Mouse (Mus musculus) heart, embryonic 10.5 days (tissue): ENCODE data around the gene Lix1l. TPM values are rescaled to one million over a fixed set of nuclear protein-coding genes. Genes with fewer than 3 reads are reported as not detected.
A peak's percentile ranks its signal among the peaks of the same experiment; 100 is the strongest.

Experiments
- DNase-seq: peaks from one replicate; pipeline ENCODE4 v3.0.0-alpha.2; 2017; ENCODE audit warnings: low spot score
- H3K27ac ChIP-seq: fragments of 300-500 bp; sonication (generic); 2 replicates; pipeline ENCODE4 v1.5.1; 2016; ENCODE audit warnings: mild to moderate bottlenecking
- H3K27me3 ChIP-seq: fragments of 300-500 bp; sonication (generic); 2 replicates; pipeline ENCODE4 v1.6.1; 2016; ENCODE audit warnings: mild to moderate bottlenecking; ENCODE audit not compliant: poor library complexity, insufficient read depth, severe bottlenecking
- H3K36me3 ChIP-seq: fragments of 300-500 bp; sonication (generic); 2 replicates; pipeline ENCODE4 v1.6.1; 2016; ENCODE audit warnings: mild to moderate bottlenecking, moderate library complexity
- H3K4me1 ChIP-seq: fragments of 300-500 bp; sonication (generic); 2 replicates; pipeline ENCODE4 v1.6.1; 2016; ENCODE audit warnings: mild to moderate bottlenecking
- H3K4me3 ChIP-seq: fragments of 300-500 bp; sonication (generic); 2 replicates; pipeline ENCODE4 v1.5.1; 2016; ENCODE audit warnings: mild to moderate bottlenecking, moderate library complexity
- H3K9me3 ChIP-seq: fragments of 300-500 bp; sonication (generic); 2 replicates; pipeline ENCODE4 v1.6.1; 2016; ENCODE audit warnings: mild to moderate bottlenecking, moderate library complexity
- WGBS: fragments of 180-500 bp; shearing (Covaris S2); methylation state at CpG from one replicate; pipeline ENCODE4 v1.1.7; 2016; 5-methylcytosine and 5-hydroxymethylcytosine counted together
- polyA plus RNA-seq: library from polyadenylated mRNA; unstranded; fragments of >200 nt; fragmentation: Nextera tagmentation; extraction: Ambion mirVana; gene quantifications from 2 replicates; pipeline ENCODE4 v1.2.1, GENCODE M21; 2016

Lix1l gene
- polyA plus RNA-seq: 4.7 and 4.8 TPM in 2 replicates

GRCm38 (mm10) chr3:96600639-96601250, at the start of gene Lix1l:
Lix1l (plus strand) TSS chr3:96601149.
- 1% methylated on average over 27 of the region's 27 CpGs for WGBS
- peak; percentile 98 for DNase-seq

DNA sequence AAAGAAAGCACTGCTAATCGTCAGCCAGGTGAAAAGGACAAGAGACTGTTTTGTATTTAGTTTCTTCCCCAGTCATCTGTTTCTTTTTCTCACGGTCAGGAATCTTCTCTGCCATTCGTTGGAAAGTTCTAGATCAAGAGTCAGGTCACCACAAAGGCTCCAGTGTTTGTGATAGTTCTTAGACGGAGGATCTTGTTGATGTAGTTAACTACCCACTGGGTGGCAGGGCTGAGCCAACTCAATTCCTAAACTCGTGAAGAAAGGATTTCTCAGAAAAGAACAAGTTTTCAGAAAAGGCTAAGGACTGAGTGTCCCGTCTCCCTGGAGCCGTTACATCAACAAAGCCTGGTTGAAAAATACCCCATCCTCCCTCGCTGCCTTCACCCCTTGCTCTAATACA, 49.7 kb upstream of the Lix1l start:
- no peak overlapping the region for H3K4me3 ChIP-seq
- no peak for DNase-seq
- no peaks in the 10 kb centered on the region for H3K9me3 ChIP-seq
- H3K36me3 ChIP-seq: no peaks in the 10 kb centered on the region
- peaks cover 30% of the 10 kb centered on the region for H3K4me1 ChIP-seq
- H3K27ac ChIP-seq: peak overlapping the region; percentile 57
- 18% methylated on average over 8 of the region's 8 CpGs for WGBS
- no peaks in the 10 kb centered on the region for H3K27me3 ChIP-seq

More at GRCm38 (mm10) chr3:96600639-96601250, at the start of gene Lix1l:
- Histone ChIP-seq H3K27ac (peak within 1 kb of the TSS; percentile 98), H3K4me3 (peak within 1 kb of the TSS; percentile 92), H3K36me3 (peaks cover 7% of the 10 kb centered on the region), H3K4me1 (peaks cover 52% of the 10 kb centered on the region), H3K9me3 (no peaks in the 10 kb centered on the region), H3K27me3 (peaks cover 17% of the 10 kb centered on the region)

DNA sequence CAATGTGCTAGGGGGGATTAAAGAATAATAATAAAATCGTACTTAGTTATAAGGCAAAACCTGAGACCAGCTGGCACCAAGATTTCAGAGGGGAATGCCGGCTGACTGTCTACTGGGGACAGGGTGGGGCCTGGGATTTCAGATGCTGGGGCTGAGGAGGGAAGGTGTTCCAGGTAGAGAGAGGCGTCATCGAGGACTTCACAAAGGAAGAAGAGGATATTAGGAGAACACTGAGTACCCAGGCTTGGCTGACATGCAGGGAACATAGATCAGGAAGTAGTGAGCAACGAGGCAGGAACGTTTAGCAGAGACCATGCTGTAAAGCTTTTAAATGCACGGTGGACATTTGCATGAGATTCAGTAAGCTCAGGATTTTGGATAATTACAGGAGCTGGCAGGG, 49.1 kb upstream of the Lix1l start:
- Histone ChIP-seq H3K27me3 (no peaks in the 10 kb centered on the region), H3K36me3 (no peaks in the 10 kb centered on the region), H3K4me1 (peaks cover 37% of the 10 kb centered on the region), H3K27ac (no peak overlapping the region), H3K9me3 (no peaks in the 10 kb centered on the region), H3K4me3 (no peak overlapping the region)
- WGBS: 68% methylated on average over 7 of the region's 7 CpGs
- DNase-seq: no peak

DNA sequence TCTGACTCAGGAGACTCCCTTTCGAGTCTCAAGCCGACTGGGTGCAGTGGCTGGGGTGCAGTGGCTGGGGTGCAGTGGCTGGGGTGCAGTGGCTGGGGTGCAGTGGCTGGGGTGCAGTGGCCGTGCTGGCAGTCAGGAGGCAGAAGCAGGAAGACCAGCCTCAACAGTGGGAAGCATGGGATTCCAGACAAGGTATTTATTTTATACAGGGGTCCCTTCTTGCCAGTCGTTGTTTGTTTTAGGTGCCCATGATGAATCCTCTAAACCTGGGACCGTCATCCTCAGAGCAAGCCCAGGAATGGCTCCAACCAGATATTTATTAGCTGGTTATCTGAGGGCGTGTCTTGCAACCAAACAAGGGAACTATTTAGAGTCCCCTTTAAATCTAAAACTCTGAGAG, 47.3 kb upstream of the Lix1l start:
- DNase-seq: no peak
- no peaks in the 10 kb centered on the region for H3K9me3 ChIP-seq
- H3K4me1 ChIP-seq: peaks cover 32% of the 10 kb centered on the region

DNA sequence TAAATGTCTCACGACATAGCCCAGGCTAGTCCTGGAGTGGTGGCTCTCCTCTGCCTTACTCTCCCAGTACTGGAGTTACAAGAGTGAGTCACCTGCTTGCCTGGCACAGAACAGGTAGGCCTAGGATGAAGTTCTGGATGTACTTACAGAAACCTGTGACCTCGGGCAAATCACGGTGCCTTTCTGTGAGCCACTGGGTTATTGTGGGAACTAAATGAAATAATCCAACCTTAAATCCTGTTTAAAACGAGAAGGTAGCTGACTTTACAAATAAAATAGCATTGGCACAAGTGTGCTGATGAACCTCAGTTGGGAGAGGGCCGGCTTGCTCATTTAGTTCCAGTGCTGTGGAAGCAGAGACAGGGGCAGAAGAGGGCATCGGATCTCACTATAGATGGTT, 46.7 kb upstream of the Lix1l start:
- H3K27ac ChIP-seq: no peak overlapping the region
- no peaks in the 10 kb centered on the region for H3K9me3 ChIP-seq
- H3K4me3 ChIP-seq: no peak overlapping the region
- peaks cover 32% of the 10 kb centered on the region for H3K4me1 ChIP-seq
- no peaks in the 10 kb centered on the region for H3K27me3 ChIP-seq
- peaks cover 5% of the 10 kb centered on the region for H3K36me3 ChIP-seq
- WGBS: 81% methylated on average over 6 of the region's 6 CpGs
- DNase-seq: no peak

More for the DNA sequence above, 47.3 kb upstream of the Lix1l start:
- WGBS: 65% methylated on average over 6 of the region's 6 CpGs
- Histone ChIP-seq H3K27ac (0 out of 2 replicates have a peak overlapping the region, but pooled peaks have one; percentile 36), H3K27me3 (no peaks in the 10 kb centered on the region), H3K4me3 (no peak overlapping the region), H3K36me3 (no peaks in the 10 kb centered on the region)

DNA sequence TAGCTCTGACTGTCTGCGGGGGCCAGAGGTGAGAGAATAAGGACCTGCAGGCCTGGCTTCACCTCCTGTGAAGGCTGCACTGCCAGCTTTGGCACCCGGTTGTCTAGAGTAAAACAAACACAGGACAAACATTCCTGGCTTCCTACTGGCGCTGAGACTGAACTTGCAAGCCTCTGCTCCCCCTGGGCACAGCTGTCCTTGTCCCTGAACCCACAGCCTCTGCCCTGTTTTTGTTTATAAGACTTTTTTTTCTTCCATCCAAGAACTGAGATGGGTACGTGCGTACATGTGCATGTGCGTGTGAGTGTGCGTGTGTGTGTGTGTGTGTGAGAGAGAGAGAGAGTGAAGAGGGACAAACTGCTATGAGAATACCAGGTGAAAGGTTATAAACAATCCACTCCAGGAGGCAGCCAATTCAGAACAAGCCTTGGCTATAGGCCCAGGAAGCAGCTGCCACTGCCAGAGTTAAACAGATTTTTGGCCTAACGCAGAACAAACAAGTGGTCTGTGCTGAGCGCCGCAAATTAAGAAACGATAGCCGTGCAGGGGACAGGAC, 45.8 kb upstream of the Lix1l start:
- no peaks in the 10 kb centered on the region for H3K9me3 ChIP-seq
- no peak overlapping the region; the same call in 1 of the 2 replicates for H3K4me3 ChIP-seq
- peak overlapping the region; percentile 92 for H3K27ac ChIP-seq
- H3K27me3 ChIP-seq: no peaks in the 10 kb centered on the region
- no peak for DNase-seq
- 59% methylated on average over 12 of the region's 12 CpGs for WGBS
- H3K36me3 ChIP-seq: peaks cover 14% of the 10 kb centered on the region
- peaks cover 38% of the 10 kb centered on the region for H3K4me1 ChIP-seq

- Histone ChIP-seq H3K27me3 (no peaks in the 10 kb centered on the region), H3K27ac (peak overlapping the region; percentile 92), H3K9me3 (no peaks in the 10 kb centered on the region), H3K4me1 (peaks cover 43% of the 10 kb centered on the region), H3K36me3 (peaks cover 24% of the 10 kb centered on the region), H3K4me3 (peak overlapping the region; percentile 83)
- no peak for DNase-seq
- WGBS: 74% methylated on average over 15 of the region's 15 CpGs
Observed at GRCm38 (mm10) chr3:96555999-96556614, 44.8 kb upstream of the Lix1l start.

- no peaks in the 10 kb centered on the region for H3K27me3 ChIP-seq
- peaks cover 28% of the 10 kb centered on the region for H3K36me3 ChIP-seq
- H3K9me3 ChIP-seq: no peaks in the 10 kb centered on the region
- peaks cover 45% of the 10 kb centered on the region for H3K4me1 ChIP-seq
- H3K27ac ChIP-seq: peak overlapping the region; percentile 92
- DNase-seq: no peak
- H3K4me3 ChIP-seq: peak overlapping the region; percentile 83
- 3% methylated on average over 22 of the region's 22 CpGs for WGBS
Observed at GRCm38 (mm10) chr3:96556651-96557635, 44.0 kb upstream of the Lix1l start.

DNA sequence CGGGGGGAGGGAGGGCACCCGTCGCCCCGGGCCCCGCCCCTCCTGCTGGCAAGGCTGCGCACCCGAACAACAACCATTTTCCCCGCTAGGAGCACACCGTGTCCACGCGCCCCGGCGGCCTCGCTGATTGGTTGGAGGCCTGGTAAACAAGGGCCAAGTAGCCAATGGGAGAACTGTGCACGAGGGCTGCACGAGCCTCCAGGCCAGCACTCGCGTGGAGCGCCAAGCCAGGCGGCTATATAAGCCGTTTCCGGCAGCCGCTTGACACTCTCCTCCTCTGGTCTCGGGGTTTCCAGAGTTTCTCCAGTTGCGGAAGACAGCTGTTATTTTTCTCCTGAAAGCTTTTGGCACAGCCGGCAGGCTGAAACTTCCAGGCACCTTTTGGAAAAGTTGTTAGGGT, 43.3 kb upstream of the Lix1l start, which contains the start of gene Txnip:
Gene Txnip, plus strand, starts transcription at position 264 of the 400 bp plus-strand sequence.
- H3K27ac ChIP-seq: peak within 1 kb of the TSS; percentile 92
- H3K4me1 ChIP-seq: peaks cover 45% of the 10 kb centered on the region
- H3K27me3 ChIP-seq: no peaks in the 10 kb centered on the region
- DNase-seq: peak; percentile 100
- H3K9me3 ChIP-seq: no peaks in the 10 kb centered on the region
- WGBS: under 1% methylated on average over 26 of the region's 26 CpGs
- H3K36me3 ChIP-seq: peaks cover 28% of the 10 kb centered on the region
- H3K4me3 ChIP-seq: peak within 1 kb of the TSS; percentile 83

DNA sequence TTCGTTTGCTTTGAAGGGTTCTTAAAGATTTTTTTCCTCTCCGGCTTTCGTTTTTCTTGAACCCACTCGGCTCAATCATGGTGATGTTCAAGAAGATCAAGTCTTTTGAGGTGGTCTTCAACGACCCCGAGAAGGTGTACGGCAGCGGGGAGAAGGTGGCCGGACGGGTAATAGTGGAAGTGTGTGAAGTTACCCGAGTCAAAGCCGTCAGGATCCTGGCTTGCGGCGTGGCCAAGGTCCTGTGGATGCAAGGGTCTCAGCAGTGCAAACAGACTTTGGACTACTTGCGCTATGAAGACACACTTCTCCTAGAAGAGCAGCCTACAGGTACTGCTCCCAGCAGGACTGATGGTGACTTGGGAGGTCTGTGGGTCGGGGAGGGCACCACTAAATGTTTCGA, 42.8 kb upstream of the Lix1l start:
- 0% methylated on average over 17 of the region's 17 CpGs for WGBS
- Histone ChIP-seq H3K4me3 (peak overlapping the region; percentile 83), H3K4me1 (peaks cover 45% of the 10 kb centered on the region), H3K27me3 (no peaks in the 10 kb centered on the region), H3K27ac (peak overlapping the region; percentile 92), H3K36me3 (peaks cover 28% of the 10 kb centered on the region), H3K9me3 (no peaks in the 10 kb centered on the region)
- DNase-seq: no peak

GRCm38 (mm10) chr3:96558668-96559196, 42.2 kb upstream of the Lix1l start:
- no peaks in the 10 kb centered on the region for H3K9me3 ChIP-seq
- 36% methylated on average over 10 of the region's 10 CpGs for WGBS
- H3K27me3 ChIP-seq: no peaks in the 10 kb centered on the region
- no peak for DNase-seq
- H3K4me1 ChIP-seq: peaks cover 47% of the 10 kb centered on the region
- H3K36me3 ChIP-seq: peaks cover 28% of the 10 kb centered on the region
- peak overlapping the region; percentile 92 for H3K27ac ChIP-seq
- peak overlapping the region; percentile 83 for H3K4me3 ChIP-seq

DNA sequence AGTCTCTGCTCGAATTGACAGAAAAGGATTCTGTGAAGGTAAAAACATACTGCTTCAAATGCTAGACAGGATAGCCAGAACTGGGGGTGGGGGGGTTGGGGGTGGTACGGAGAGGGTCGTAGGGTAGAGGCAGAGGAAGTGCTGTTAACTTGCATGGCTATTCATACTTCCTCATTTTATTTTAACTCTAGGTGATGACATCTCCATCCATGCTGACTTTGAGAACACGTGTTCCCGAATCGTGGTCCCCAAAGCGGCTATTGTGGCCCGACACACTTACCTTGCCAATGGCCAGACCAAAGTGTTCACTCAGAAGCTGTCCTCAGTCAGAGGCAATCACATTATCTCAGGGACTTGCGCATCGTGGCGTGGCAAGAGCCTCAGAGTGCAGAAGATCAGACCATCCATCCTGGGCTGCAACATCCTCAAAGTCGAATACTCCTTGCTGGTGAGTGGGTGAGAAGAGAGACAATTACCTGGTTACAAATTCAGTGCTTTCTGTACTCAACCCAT, 41.5 kb upstream of the Lix1l start:
- H3K4me3 ChIP-seq: peak overlapping the region; percentile 83
- H3K36me3 ChIP-seq: peaks cover 28% of the 10 kb centered on the region
- H3K27ac ChIP-seq: peak overlapping the region; percentile 92
- whole genome bisulfite sequencing: 67% methylated on average over 12 of the region's 12 CpGs
- DNase-seq: no peak
- peaks cover 54% of the 10 kb centered on the region for H3K4me1 ChIP-seq
- no peaks in the 10 kb centered on the region for H3K27me3 ChIP-seq
- no peaks in the 10 kb centered on the region for H3K9me3 ChIP-seq
